Mouse (Mus musculus) CH12.LX (cell line): ENCODE data around the gene Aurkb. TPM values are rescaled to one million over a fixed set of nuclear protein-coding genes. Genes with fewer than 3 reads are reported as not detected.

Source experiments
- DNase-seq: peaks from one replicate; pipeline ENCODE4 v3.0.0-alpha.2; 2013; ENCODE audit errors: extremely low read depth
- H3K27ac ChIP-seq: 2 replicates; pipeline ENCODE4 v1.5.1; 2012; ENCODE audit warnings: low read depth, mild to moderate bottlenecking, control low read depth, moderate library complexity; ENCODE audit not compliant: insufficient read depth
- H3K27me3 ChIP-seq: replicated peaks from 2 replicates; pipeline ENCODE3; 2012; ENCODE audit warnings: inconsistent platforms
- H3K36me3 ChIP-seq, 2 experiments: replicated peaks in 1 of 2; 2 replicates each; pipeline versions ENCODE3 to v1.6.1; 2012; ENCODE audit warnings: inconsistent platforms in 1 of 2, low read length in 1 of 2, mild to moderate bottlenecking in 1 of 2, mixed read lengths in 1 of 2, moderate library complexity in 1 of 2; ENCODE audit not compliant: control insufficient read depth in 1 of 2, insufficient read depth in 1 of 2
- H3K4me1 ChIP-seq, 2 experiments: 2 replicates each; pipeline ENCODE4 v1.6.1; 2012; ENCODE audit warnings: inconsistent platforms in 1 of 2, moderate library complexity in 1 of 2; ENCODE audit not compliant: insufficient read depth in 2 of 2, control insufficient read depth in 1 of 2
- H3K4me2 ChIP-seq: 2 replicates; pipeline ENCODE4 v1.6.1; 2012; ENCODE audit warnings: low read depth, mild to moderate bottlenecking, control low read depth; ENCODE audit not compliant: poor library complexity, insufficient read depth, severe bottlenecking
- H3K4me3 ChIP-seq, 3 experiments: fragments of 150-350 bp in 1 of 3; sonication (generic) in 1 of 3; replicated peaks in 1 of 3; 2 replicates each; pipeline versions ENCODE3 to v1.5.1; 2011 to 2012; ENCODE audit warnings: low read depth in 2 of 3, low read length in 2 of 3, mild to moderate bottlenecking in 2 of 3, moderate library complexity in 2 of 3, control low read depth in 1 of 3, improper control_type of control experiment in 1 of 3, inconsistent platforms in 1 of 3, mixed read lengths in 1 of 3; ENCODE audit not compliant: poor library complexity in 1 of 3
- H3K79me2 ChIP-seq: replicated peaks from 2 replicates; pipeline ENCODE4 v1.6.1; 2012; ENCODE audit warnings: mild to moderate bottlenecking, moderate library complexity; ENCODE audit not compliant: control insufficient read depth, poor library complexity, insufficient read depth, severe bottlenecking; ENCODE audit errors: extremely low read depth
- H3K9ac ChIP-seq: 2 replicates; pipeline ENCODE4 v1.6.1; 2012; ENCODE audit warnings: low read depth, mild to moderate bottlenecking, control low read depth, moderate library complexity; ENCODE audit not compliant: insufficient read depth
- H3K9me3 ChIP-seq: replicated peaks from 2 replicates; pipeline ENCODE3; 2012; ENCODE audit warnings: low read length, inconsistent platforms, mixed read lengths
- BHLHE40 ChIP-seq: IDR thresholded peaks from 2 replicates; pipeline ENCODE4 v1.6.1; 2011; ENCODE audit warnings: mild to moderate bottlenecking, low read depth, low read length, improper control_type of control experiment
- CHD1 ChIP-seq: IDR thresholded peaks from 2 replicates; pipeline ENCODE4 v1.6.1; 2012; ENCODE audit warnings: low read depth, low read length, improper control_type of control experiment, inconsistent platforms
- CHD2 ChIP-seq: IDR thresholded peaks from 2 replicates; pipeline ENCODE4 v1.6.1; 2011; ENCODE audit warnings: low read length, improper control_type of control experiment
- CTCF ChIP-seq, 2 experiments: IDR thresholded peaks in 1 of 2; conservative IDR thresholded peaks in 1 of 2; 2 replicates each; pipeline ENCODE4 v1.5.1; 2011 to 2012; ENCODE audit warnings: low read depth in 2 of 2, low read length in 2 of 2, improper control_type of control experiment in 1 of 2, inconsistent platforms in 1 of 2, mild to moderate bottlenecking in 1 of 2, moderate library complexity in 1 of 2
- E2F4 ChIP-seq: IDR thresholded peaks from 2 replicates; pipeline ENCODE4 v1.6.1; 2011; ENCODE audit warnings: low read depth, low read length, improper control_type of control experiment; ENCODE audit not compliant: insufficient replicate concordance
- ELF1 ChIP-seq: IDR thresholded peaks from 2 replicates; pipeline ENCODE4 v1.6.1; 2014; ENCODE audit warnings: low read depth, mild to moderate bottlenecking, inconsistent platforms, low read length, improper control_type of control experiment
- EP300 ChIP-seq: IDR thresholded peaks from 2 replicates; pipeline ENCODE4 v1.6.1; 2011; ENCODE audit warnings: low read length, improper control_type of control experiment
- ETS1 ChIP-seq: conservative IDR thresholded peaks from 2 replicates; pipeline ENCODE4 v1.6.1; 2012; ENCODE audit warnings: low read depth, mild to moderate bottlenecking, inconsistent platforms, low read length, improper control_type of control experiment, moderate library complexity
- GABPA ChIP-seq: IDR thresholded peaks from 2 replicates; pipeline ENCODE4 v1.6.1; 2012; ENCODE audit warnings: low read depth, low read length, improper control_type of control experiment, inconsistent platforms; ENCODE audit not compliant: insufficient replicate concordance
- HCFC1 ChIP-seq: IDR thresholded peaks from 2 replicates; pipeline ENCODE4 v1.6.1; 2012; ENCODE audit warnings: low read depth, mild to moderate bottlenecking, inconsistent platforms, low read length, improper control_type of control experiment
- IRF4 ChIP-seq: IDR thresholded peaks from 2 replicates; pipeline ENCODE4 v1.6.1; 2014; ENCODE audit warnings: low read depth, mild to moderate bottlenecking, inconsistent platforms, low read length, improper control_type of control experiment
- JUN ChIP-seq: IDR thresholded peaks from 2 replicates; pipeline ENCODE4 v1.6.1; 2011; ENCODE audit warnings: low read depth, mild to moderate bottlenecking, low read length, improper control_type of control experiment, moderate library complexity; ENCODE audit not compliant: insufficient read depth
- JUND ChIP-seq: conservative IDR thresholded peaks from 2 replicates; pipeline ENCODE4 v1.6.1; 2011; ENCODE audit warnings: low read depth, low read length, improper control_type of control experiment
- KAT2A ChIP-seq: IDR thresholded peaks from 2 replicates; pipeline ENCODE4 v1.6.1; 2012; ENCODE audit warnings: low read length, improper control_type of control experiment, inconsistent platforms; ENCODE audit not compliant: insufficient replicate concordance
- MAFK ChIP-seq: IDR thresholded peaks from 2 replicates; pipeline ENCODE4 v1.6.1; 2011; ENCODE audit warnings: low read length, improper control_type of control experiment; ENCODE audit not compliant: insufficient replicate concordance
- MAX ChIP-seq: IDR thresholded peaks from 2 replicates; pipeline ENCODE4 v1.6.1; 2011; ENCODE audit warnings: low read length, improper control_type of control experiment
- MAZ ChIP-seq: IDR thresholded peaks from 2 replicates; pipeline ENCODE4 v1.6.1; 2012; ENCODE audit warnings: low read depth, mild to moderate bottlenecking, inconsistent platforms, low read length, improper control_type of control experiment, moderate library complexity
- MEF2A ChIP-seq: IDR thresholded peaks from 2 replicates; pipeline ENCODE4 v1.6.1; 2014; ENCODE audit warnings: low read depth, mild to moderate bottlenecking, inconsistent platforms, low read length, improper control_type of control experiment, borderline replicate concordance
- MXI1 ChIP-seq: IDR thresholded peaks from 2 replicates; pipeline ENCODE4 v1.6.1; 2011; ENCODE audit warnings: mild to moderate bottlenecking, low read depth, low read length, improper control_type of control experiment
- MYC ChIP-seq: IDR thresholded peaks from 2 replicates; pipeline ENCODE4 v1.6.1; 2011; ENCODE audit warnings: low read depth, mild to moderate bottlenecking, improper control_type of control experiment, low read length
- NELFE ChIP-seq: IDR thresholded peaks from 2 replicates; pipeline ENCODE4 v1.6.1; 2011; ENCODE audit warnings: low read depth, low read length, improper control_type of control experiment
- NRF1 ChIP-seq: IDR thresholded peaks from 2 replicates; pipeline ENCODE4 v1.6.1; 2014; ENCODE audit warnings: low read depth, mild to moderate bottlenecking, inconsistent platforms, low read length, improper control_type of control experiment, moderate library complexity
- PAX5 ChIP-seq: IDR thresholded peaks from 2 replicates; pipeline ENCODE4 v1.6.1; 2012; ENCODE audit warnings: low read length, inconsistent platforms, mixed read lengths
- POLR2A ChIP-seq: IDR thresholded peaks from 2 replicates; pipeline ENCODE4 v1.6.1; 2011; ENCODE audit warnings: low read depth, mild to moderate bottlenecking, improper control_type of control experiment, low read length
- POLR2AphosphoS2 ChIP-seq: IDR thresholded peaks from 2 replicates; pipeline ENCODE4 v1.6.1; 2011; ENCODE audit warnings: low read depth, low read length, improper control_type of control experiment
- RAD21 ChIP-seq: IDR thresholded peaks from 2 replicates; pipeline ENCODE4 v1.6.1; 2011; ENCODE audit warnings: low read depth, mild to moderate bottlenecking, low read length, improper control_type of control experiment, moderate library complexity
- RCOR1 ChIP-seq: conservative IDR thresholded peaks from 2 replicates; pipeline ENCODE4 v1.6.1; 2012; ENCODE audit warnings: low read depth, mild to moderate bottlenecking, inconsistent platforms, low read length, improper control_type of control experiment
- SIN3A ChIP-seq: IDR thresholded peaks from 2 replicates; pipeline ENCODE4 v1.6.1; 2012; ENCODE audit warnings: low read length, improper control_type of control experiment, inconsistent platforms
- SMC3 ChIP-seq: IDR thresholded peaks from 2 replicates; pipeline ENCODE4 v1.6.1; 2011; ENCODE audit warnings: low read depth, low read length, improper control_type of control experiment
- TBP ChIP-seq: conservative IDR thresholded peaks from 2 replicates; pipeline ENCODE4 v1.6.1; 2011; ENCODE audit warnings: low read depth, low read length, improper control_type of control experiment
- TCF12 ChIP-seq: IDR thresholded peaks from 2 replicates; pipeline ENCODE4 v1.6.1; 2014; ENCODE audit warnings: low read depth, mild to moderate bottlenecking, inconsistent platforms, low read length, improper control_type of control experiment
- UBTF ChIP-seq: IDR thresholded peaks from 2 replicates; pipeline ENCODE4 v1.6.1; 2012; ENCODE audit warnings: low read depth, mild to moderate bottlenecking, inconsistent platforms, low read length, improper control_type of control experiment, moderate library complexity
- USF1 ChIP-seq: IDR thresholded peaks from 2 replicates; pipeline ENCODE4 v1.6.1; 2014; ENCODE audit warnings: low read depth, mild to moderate bottlenecking, inconsistent platforms, low read length, improper control_type of control experiment
- USF2 ChIP-seq: conservative IDR thresholded peaks from 2 replicates; pipeline ENCODE4 v1.6.1; 2011; ENCODE audit warnings: low read depth, low read length, improper control_type of control experiment
- ZKSCAN1 ChIP-seq: IDR thresholded peaks from 2 replicates; pipeline ENCODE4 v1.6.1; 2012; ENCODE audit warnings: low read depth, inconsistent platforms, low read length, improper control_type of control experiment, borderline replicate concordance
- ZNF384 ChIP-seq: IDR thresholded peaks from 2 replicates; pipeline ENCODE4 v1.6.1; 2012; ENCODE audit warnings: low read depth, low read length, improper control_type of control experiment, inconsistent platforms
- dilution Hi-C: fragments of 300-500 bp; cut with MboI; formaldehyde crosslinking; loops from 2 replicates; pipeline ENCODE4 v1.14.3; 2020; ENCODE audit warnings: low sequenced_read_pairs; ENCODE audit not compliant: extremely low pct_unique_long_range_greater_than_20kb, extremely low pct_ligation_motif_present
- in situ Hi-C: fragments of 300-500 bp; cut with MboI; formaldehyde crosslinking; loops from 3 replicates; pipeline ENCODE4 v1.14.3; 2019; ENCODE audit warnings: low sequenced_read_pairs, low pct_ligation_motif_present, low pct_unique_long_range_greater_than_20kb, mixed read lengths
- polyA plus RNA-seq: library from polyadenylated mRNA; unstranded; fragments of >175 nt; gene quantifications from 2 replicates; pipeline ENCODE4 v1.2.1, GENCODE M21; 2012; ENCODE audit warnings: low read depth; ENCODE audit not compliant: insufficient read length
- total RNA-seq, 2 experiments: library from RNA; depleted of rRNA; stranded (reverse); fragments of 300-350 nt in 1 of 2; fragments of >200 nt in 1 of 2; gene quantifications; 2 replicates each; pipeline ENCODE4 v1.2.3; 2012 to 2014

Aurkb gene
- total and polyA plus RNA-seq, 3 experiments = 170 to 200 (median 190) TPM

DNA sequence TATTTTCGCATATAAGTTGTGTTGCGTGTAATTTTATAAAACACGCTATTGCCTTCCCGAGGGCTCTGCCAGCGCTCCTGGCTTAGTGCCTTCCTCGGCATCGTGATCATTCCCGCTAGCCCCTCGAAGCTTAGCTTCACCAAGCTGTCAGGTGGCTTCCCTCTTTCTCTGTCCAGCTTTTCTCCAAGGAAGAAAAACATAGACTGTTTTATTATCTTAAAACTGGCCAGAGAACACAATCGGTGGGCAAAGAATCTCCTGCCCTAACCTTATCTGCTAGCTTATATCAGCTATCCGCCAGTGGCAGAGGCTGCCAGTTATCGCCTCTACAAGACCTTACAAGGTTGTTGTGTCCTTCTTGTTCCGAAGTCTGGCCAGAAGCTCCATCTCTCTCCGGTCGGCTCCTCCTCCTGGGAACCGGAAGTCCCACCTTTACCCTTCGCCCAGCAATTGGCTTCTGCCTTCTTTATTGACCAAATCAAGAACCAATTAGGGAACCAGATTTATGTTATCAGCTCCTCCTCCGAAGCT lies 33.3 kb upstream of the Aurkb start:
- H3K27me3 ChIP-seq = no peaks in the 10 kb centered on the region
- in situ Hi-C loops (no loop called here), dilution Hi-C loops (no loop called here)
- H3K79me2 ChIP-seq = peaks cover 19% of the 10 kb centered on the region
- TF ChIP-seq CTCF (conservative IDR thresholded peaks at IDR 0.05 in 1 of 2, IDR thresholded peaks at IDR 0.05 in 1 of 2; ENCODE audit: low read depth in 2 of 2, low read length in 2 of 2) (no peak), USF1 (no peak), NRF1 (no peak), ETS1 (no peak), JUND (no peak), BHLHE40 (no peak), ZKSCAN1 (no peak), MAZ (no peak), POLR2AphosphoS2 (peak; percentile 86; the same call in 1 of the 2 replicates), CHD2 (peak; percentile 77), NELFE (peak; percentile 89), ZNF384 (no peak), TBP (peak; percentile 95), SMC3 (no peak), MAX (peak; percentile 17; the same call in 1 of the 2 replicates), UBTF (no peak), SIN3A (peak; percentile 88), USF2 (no peak), MYC (0 out of 2 replicates have a peak, but pooled peaks have one; percentile 7), MEF2A (no peak), POLR2A (peak; percentile 96), MXI1 (peak; percentile 47; the same call in 1 of the 2 replicates), MAFK (no peak), GABPA (no peak), PAX5 (no peak), TCF12 (peak; percentile 84), HCFC1 (peak; percentile 59), EP300 (no peak), ELF1 (peak; percentile 83), IRF4 (no peak), JUN (no peak), RCOR1 (no peak), KAT2A (no peak), E2F4 (no peak), CHD1 (0 out of 2 replicates have a peak, but pooled peaks have one; percentile 11), RAD21 (no peak)
- no peaks in the 10 kb centered on the region for H3K9me3 ChIP-seq
- peaks cover 0 to 2% of the 10 kb centered on the region in 2 experiments for H3K36me3 ChIP-seq
- H3K27ac ChIP-seq = peak overlapping the region; percentile 92
- H3K4me1 ChIP-seq = peaks cover 5 to 27% of the 10 kb centered on the region in 2 experiments
- peak overlapping the region; percentile 63 to 73 (median 69) for H3K4me3 ChIP-seq
- DNase-seq = peak; percentile 96
- H3K9ac ChIP-seq = peak overlapping the region; percentile 93
- H3K4me2 ChIP-seq = peak overlapping the region; percentile 93
